Mouse (Mus musculus) neural tube, embryonic 11.5 days (tissue): Measurements from ENCODE around the gene Mfap5. TPM values are rescaled to one million over a fixed set of nuclear protein-coding genes. Genes with fewer than 3 reads are reported as not detected.
"Not testable (repeated sequence)": the region's sequence is repeated elsewhere in the genome, so short reads cannot be mapped to it uniquely, and the experiment has no call there.

Experiments used
- ATAC-seq: fragments of 200-750 bp; cut with Nextera tagmentation; 2 replicates; pipeline ENCODE4 v1.8.0; 2017; ENCODE audit warnings: moderate number of reproducible peaks, mild to moderate bottlenecking, moderate TSS enrichment, moderate library complexity; ENCODE audit not compliant: insufficient read depth, low FRiP score, low TSS enrichment
- DNase-seq: peaks from one replicate; pipeline ENCODE4 v3.0.0-alpha.2; 2015; ENCODE audit warnings: low spot score
- H3K27ac ChIP-seq: fragments of 300-500 bp; sonication (generic); 2 replicates; pipeline ENCODE4 v1.5.1; 2014; ENCODE audit warnings: low read depth, mild to moderate bottlenecking, low read length
- H3K27me3 ChIP-seq: fragments of 300-500 bp; sonication (generic); 2 replicates; pipeline ENCODE4 v1.6.1; 2014; ENCODE audit warnings: mild to moderate bottlenecking, low read length, mixed read lengths; ENCODE audit not compliant: control insufficient read depth, insufficient read depth
- H3K36me3 ChIP-seq: fragments of 300-500 bp; sonication (generic); 2 replicates; pipeline ENCODE4 v1.6.1; 2014; ENCODE audit warnings: mild to moderate bottlenecking, low read length, moderate library complexity, mixed read lengths; ENCODE audit not compliant: control insufficient read depth, insufficient read depth
- H3K4me1 ChIP-seq: fragments of 300-500 bp; sonication (generic); 2 replicates; pipeline ENCODE4 v1.6.1; 2014; ENCODE audit warnings: low read length, mixed read lengths; ENCODE audit not compliant: control insufficient read depth, insufficient read depth
- H3K4me2 ChIP-seq: fragments of 300-500 bp; sonication (generic); 2 replicates; pipeline ENCODE4 v1.6.1; 2014; ENCODE audit warnings: low read depth, mild to moderate bottlenecking, moderate library complexity
- H3K4me3 ChIP-seq: fragments of 300-500 bp; sonication (generic); 2 replicates; pipeline ENCODE4 v1.5.1; 2014; ENCODE audit warnings: low read depth, low read length
- H3K9ac ChIP-seq: fragments of 300-500 bp; sonication (generic); 2 replicates; pipeline ENCODE4 v1.6.1; 2014; ENCODE audit warnings: mild to moderate bottlenecking, low read length
- H3K9me3 ChIP-seq: fragments of 300-500 bp; sonication (generic); 2 replicates; pipeline ENCODE4 v1.6.1; 2016; ENCODE audit warnings: low read length; ENCODE audit not compliant: control insufficient read depth
- WGBS: fragments of 180-500 bp; shearing (Covaris S2); extraction: QIAGEN DNeasy Blood & Tissue Kit; methylation state at CpG from one replicate; pipeline ENCODE4 v1.1.7; 2014; 5-methylcytosine and 5-hydroxymethylcytosine counted together
- polyA plus RNA-seq: library from polyadenylated mRNA; unstranded; fragments of >200 nt; fragmentation: Nextera tagmentation; extraction: Ambion mirVana; gene quantifications from 2 replicates; pipeline ENCODE4 v1.2.1, GENCODE M21; 2014

The Mfap5 gene
- polyA plus RNA-seq, 1 experiment from 2014 or later, result 0.42 TPM

DNA sequence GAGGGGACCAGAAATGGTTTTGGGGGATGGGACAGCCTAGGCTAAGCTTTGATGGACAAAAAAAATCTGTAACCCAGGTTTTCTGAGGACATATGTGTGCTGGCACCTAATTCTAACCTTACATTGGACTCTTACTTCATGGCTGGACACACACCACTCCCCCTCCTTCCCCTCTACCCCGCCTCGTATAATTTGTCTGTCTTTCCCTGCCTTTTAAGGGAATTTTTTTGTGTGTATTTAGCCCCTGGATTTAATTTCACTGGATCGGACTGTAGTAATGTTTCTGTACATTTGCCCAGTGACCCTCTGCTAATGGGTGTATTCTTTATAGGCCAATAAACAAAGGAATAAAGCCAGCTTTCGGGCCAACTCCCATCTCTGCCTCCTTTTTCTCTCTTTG, 604 bp upstream of the Mfap5 start:
- Histone ChIP-seq H3K36me3 (no peaks in the 10 kb centered on the region), H3K9me3 (no peaks in the 10 kb centered on the region), H3K27me3 (no peaks in the 10 kb centered on the region), H3K9ac (no peak overlapping the region), H3K4me3 (no peak overlapping the region), H3K4me2 (no peak overlapping the region), H3K4me1 (no peaks in the 10 kb centered on the region), H3K27ac (no peak overlapping the region)
- 72% methylated on average over 4 of the region's 4 CpGs for WGBS
- no peak for ATAC-seq
- no peak for DNase-seq

DNA sequence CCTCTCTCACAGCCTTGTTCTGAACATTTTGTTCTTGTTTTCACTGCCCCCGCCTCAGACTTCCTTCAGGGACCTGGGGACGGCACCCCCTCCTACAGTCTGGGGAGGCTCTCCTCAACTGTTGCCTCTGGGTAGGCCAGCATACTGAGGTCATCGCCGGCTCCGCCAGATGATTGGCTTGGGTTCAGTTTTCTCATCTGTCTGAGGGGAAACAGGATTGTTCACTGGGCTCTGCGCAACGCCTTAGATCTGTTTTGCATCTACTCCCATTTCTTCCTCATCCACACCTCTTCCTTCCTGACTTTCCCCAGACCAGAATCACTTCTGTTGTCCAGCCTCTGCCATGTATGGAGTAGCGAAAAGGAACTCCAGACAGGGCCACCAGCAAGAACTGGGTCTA, 2.8 kb downstream of the Mfap5 start:
- Histone ChIP-seq H3K9ac (no peak overlapping the region), H3K9me3 (no peaks in the 10 kb centered on the region), H3K4me2 (no peak overlapping the region), H3K4me1 (no peaks in the 10 kb centered on the region), H3K27ac (no peak overlapping the region), H3K27me3 (no peaks in the 10 kb centered on the region), H3K4me3 (no peak overlapping the region), H3K36me3 (no peaks in the 10 kb centered on the region)
- DNase-seq (no peak), ATAC-seq (no peak)
- WGBS, result 94% methylated on average over 8 of the region's 8 CpGs

- no peak overlapping the region for H3K9ac ChIP-seq
- H3K36me3 ChIP-seq, result no peaks in the 10 kb centered on the region
- H3K9me3 ChIP-seq, result no peaks in the 10 kb centered on the region
- no peaks in the 10 kb centered on the region for H3K4me1 ChIP-seq
- no peak for ATAC-seq
- H3K27ac ChIP-seq, result no peak overlapping the region
- no peak overlapping the region for H3K4me2 ChIP-seq
- no peaks in the 10 kb centered on the region for H3K27me3 ChIP-seq
- no peak for DNase-seq
- H3K4me3 ChIP-seq, result no peak overlapping the region
- 75% methylated on average over 12 of the region's 12 CpGs for WGBS
These were observed 7.6 kb downstream of the Mfap5 start for GRCm38 (mm10) chr6:122512914-122513878.

DNA sequence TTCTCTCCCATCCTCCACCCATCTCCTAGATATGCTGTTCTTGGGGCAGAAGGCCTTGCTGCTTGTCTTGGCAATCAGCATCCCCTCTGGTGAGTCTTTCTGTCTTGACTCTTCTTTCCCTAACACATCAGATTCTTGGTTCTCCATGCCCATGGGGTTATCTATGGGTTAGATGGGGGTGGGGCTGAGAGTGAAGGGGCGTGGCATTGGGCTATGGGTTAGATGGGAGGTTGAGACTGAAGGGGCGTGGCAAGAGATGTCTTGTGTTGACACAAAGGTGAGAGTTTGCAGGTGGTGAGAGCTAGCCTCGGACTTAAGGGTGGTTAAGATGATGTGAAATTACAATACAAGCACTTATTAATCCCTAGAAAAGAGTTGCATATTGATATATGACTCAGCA, 8.7 kb downstream of the Mfap5 start:
- no peaks in the 10 kb centered on the region for H3K9me3 ChIP-seq
- H3K4me1 ChIP-seq, result no peaks in the 10 kb centered on the region
- H3K27me3 ChIP-seq, result no peaks in the 10 kb centered on the region
- H3K9ac ChIP-seq, result no peak overlapping the region
- no peak overlapping the region for H3K4me2 ChIP-seq
- ATAC-seq, result no peak
- no peak overlapping the region for H3K27ac ChIP-seq
- no peaks in the 10 kb centered on the region for H3K36me3 ChIP-seq
- DNase-seq, result no peak
- WGBS, result 88% methylated on average over 3 of the region's 3 CpGs
- no peak overlapping the region for H3K4me3 ChIP-seq

DNA sequence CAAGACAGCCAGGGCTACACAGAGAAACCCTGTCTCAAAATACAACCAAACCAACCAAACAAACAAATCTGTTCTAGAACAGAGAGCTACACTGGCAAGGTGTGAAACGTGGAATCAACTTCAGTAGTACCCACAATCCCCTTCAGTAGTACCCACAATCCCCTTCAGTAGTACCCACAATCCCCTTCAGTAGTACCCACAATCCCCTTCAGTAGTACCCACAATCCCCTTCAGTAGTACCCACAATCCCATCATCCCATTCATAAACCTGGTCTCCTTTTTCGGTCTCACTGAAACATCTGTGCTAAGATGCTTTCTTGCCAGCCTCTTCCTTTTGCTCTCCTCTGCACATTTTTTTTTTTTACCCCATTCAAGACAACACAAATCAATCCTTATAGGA, 10.1 kb downstream of the Mfap5 start:
- not testable (repeated sequence) for H3K4me3 ChIP-seq, DNase-seq, H3K9ac ChIP-seq, H3K27me3 ChIP-seq, H3K4me1 ChIP-seq, H3K4me2 ChIP-seq, H3K9me3 ChIP-seq, ATAC-seq, H3K36me3 ChIP-seq, H3K27ac ChIP-seq
- 95% methylated on average over 2 of the region's 2 CpGs for WGBS

GRCm38 (mm10) chr6:122517668-122518067, 12.0 kb downstream of the Mfap5 start:
- no peaks in the 10 kb centered on the region for H3K9me3 ChIP-seq
- no peak overlapping the region for H3K9ac ChIP-seq
- no peak for DNase-seq
- H3K4me1 ChIP-seq, result no peaks in the 10 kb centered on the region
- H3K4me2 ChIP-seq, result no peak overlapping the region
- no peaks in the 10 kb centered on the region for H3K27me3 ChIP-seq
- H3K4me3 ChIP-seq, result no peak overlapping the region
- no peak for ATAC-seq
- WGBS, result 74% methylated on average over 1 of the region's 1 CpGs
- H3K36me3 ChIP-seq, result no peaks in the 10 kb centered on the region
- H3K27ac ChIP-seq, result no peak overlapping the region

DNA sequence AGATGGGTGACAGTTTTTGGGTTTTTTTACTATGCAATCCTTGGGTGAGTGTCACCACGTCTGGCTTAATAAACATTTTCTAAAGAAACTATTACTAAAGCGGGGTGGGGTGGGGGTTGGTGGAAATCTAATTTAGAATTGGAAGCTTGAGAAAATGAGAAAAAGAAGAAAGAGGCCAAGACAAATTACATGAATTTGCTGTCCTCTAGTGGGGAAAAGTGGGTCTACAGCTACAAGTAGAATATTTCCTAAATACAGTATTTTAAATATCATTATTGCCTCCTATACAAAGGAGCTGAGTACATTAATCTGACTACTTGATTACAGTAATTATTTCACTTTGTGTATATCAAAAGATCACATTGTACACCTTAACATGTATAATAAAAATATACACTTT, 13.7 kb downstream of the Mfap5 start:
- no peaks in the 10 kb centered on the region for H3K36me3 ChIP-seq
- WGBS, result 62% methylated on average over 2 of the region's 2 CpGs
- no peak overlapping the region for H3K4me3 ChIP-seq
- H3K27ac ChIP-seq, result no peak overlapping the region
- ATAC-seq (no peak), DNase-seq (no peak)
- H3K4me2 ChIP-seq, result no peak overlapping the region
- H3K27me3 ChIP-seq, result no peaks in the 10 kb centered on the region
- H3K9ac ChIP-seq, result no peak overlapping the region
- H3K4me1 ChIP-seq, result no peaks in the 10 kb centered on the region
- H3K9me3 ChIP-seq, result no peaks in the 10 kb centered on the region

- Histone ChIP-seq H3K4me1 (no peaks in the 10 kb centered on the region), H3K9me3 (no peaks in the 10 kb centered on the region), H3K27me3 (no peaks in the 10 kb centered on the region), H3K4me3 (no peak overlapping the region), H3K9ac (no peak overlapping the region; the same call in 1 of the 2 replicates), H3K4me2 (no peak overlapping the region), H3K36me3 (no peaks in the 10 kb centered on the region), H3K27ac (no peak overlapping the region)
- WGBS, result 76% methylated on average over 9 of the region's 9 CpGs
- peak; percentile 72; the same call in 1 of the 2 replicates for ATAC-seq
- DNase-seq, result peak; percentile 13
These were observed 16.9 kb downstream of the Mfap5 start for GRCm38 (mm10) chr6:122522595-122522994.

DNA sequence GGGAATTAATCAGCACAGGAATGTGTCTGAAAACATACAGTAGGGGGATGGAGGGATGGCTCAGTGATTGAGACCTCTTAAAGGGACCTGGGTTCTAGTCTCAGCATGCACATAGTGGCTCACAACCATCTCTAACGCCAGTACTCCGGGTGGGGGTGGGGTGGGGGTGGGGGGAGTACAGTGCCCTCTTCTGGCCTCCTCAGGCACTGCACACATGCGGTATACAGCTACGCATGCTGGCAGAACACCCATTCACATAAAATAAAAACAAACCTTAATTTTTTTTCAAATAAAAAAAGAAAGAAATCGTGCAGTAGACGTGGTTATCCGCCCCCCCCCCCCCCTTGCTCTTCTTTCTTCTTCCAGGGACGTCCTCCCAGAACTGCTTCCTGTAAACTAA, 17.6 kb downstream of the Mfap5 start:
- Histone ChIP-seq H3K9me3 (no peaks in the 10 kb centered on the region), H3K36me3 (no peaks in the 10 kb centered on the region), H3K9ac (no peak overlapping the region), H3K4me1 (no peaks in the 10 kb centered on the region), H3K27me3 (no peaks in the 10 kb centered on the region), H3K27ac (no peak overlapping the region), H3K4me2 (no peak overlapping the region), H3K4me3 (no peak overlapping the region)
- ATAC-seq, result no peak
- 90% methylated on average over 8 of the region's 8 CpGs for WGBS
- no peak for DNase-seq
